Mouse (Mus musculus): ENCODE data around the gene Mgat5b.

Gene Mgat5b

DNA sequence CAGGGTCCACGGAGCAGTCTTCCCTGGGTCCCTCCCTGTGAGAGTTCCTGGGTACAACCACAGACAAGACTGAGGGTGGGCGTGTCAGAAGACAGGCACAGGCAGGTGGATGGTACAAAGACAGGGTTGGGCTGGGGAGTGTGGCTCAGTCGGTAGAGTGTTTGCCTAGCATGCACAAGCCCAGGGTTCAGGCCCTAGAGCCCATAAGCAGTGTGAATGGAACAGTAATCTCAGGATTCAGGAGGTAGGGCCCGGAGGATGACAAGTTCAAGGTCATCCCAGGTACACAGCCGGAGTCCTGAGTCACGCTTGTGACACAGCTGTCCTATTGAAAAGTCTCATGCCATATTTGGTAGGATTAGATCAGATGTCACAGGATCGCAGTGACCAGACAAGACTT, 55.7 kb downstream of the Mgat5b start:
- DNase-seq (ENCODE audit: low read depth, low spot score) = no peak

DNA sequence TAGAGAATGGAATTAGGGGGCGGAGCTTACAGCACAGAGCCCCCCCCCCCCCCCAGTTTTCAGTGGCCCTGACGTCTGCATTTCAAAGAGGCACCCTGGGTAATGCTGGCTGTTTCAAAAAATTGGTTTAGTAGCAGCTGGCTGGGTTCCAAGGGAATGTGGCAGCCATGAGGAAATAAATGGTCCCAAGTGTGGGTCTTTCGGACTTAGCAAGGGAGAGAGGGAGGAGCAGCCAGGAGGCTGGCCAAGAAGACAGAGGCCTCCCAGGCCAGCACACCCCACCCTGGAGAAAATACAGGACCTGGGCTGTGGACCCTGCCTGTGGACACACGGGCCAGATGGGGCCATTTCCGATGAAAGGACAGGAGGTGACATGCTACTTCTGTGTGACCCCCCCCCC, 61.6 kb downstream of the Mgat5b start:
- DNase-seq (ENCODE audit: low read depth, low spot score) = no peak

DNA sequence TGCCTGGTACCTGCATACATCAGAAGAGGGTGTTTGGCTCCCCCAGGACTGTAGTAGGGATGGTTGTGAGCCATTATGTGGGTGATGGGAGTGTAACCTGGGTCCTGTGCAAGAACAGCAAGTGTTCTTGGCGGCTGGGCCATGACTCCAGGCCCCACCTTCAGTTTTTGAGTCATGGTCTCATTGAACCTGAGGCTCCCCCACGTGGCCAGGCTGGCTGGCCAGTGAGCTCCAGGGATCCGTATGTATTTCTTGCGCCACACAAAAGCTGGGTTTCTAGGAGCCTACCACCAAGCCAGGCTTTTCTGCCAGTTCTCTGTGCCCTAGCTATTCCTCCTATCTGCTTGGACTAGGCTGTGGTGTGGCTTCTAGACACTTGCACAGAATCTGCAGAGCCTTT, 63.9 kb downstream of the Mgat5b start:
- DNase-seq (ENCODE audit: low read depth, low spot score) = no peak

DNA sequence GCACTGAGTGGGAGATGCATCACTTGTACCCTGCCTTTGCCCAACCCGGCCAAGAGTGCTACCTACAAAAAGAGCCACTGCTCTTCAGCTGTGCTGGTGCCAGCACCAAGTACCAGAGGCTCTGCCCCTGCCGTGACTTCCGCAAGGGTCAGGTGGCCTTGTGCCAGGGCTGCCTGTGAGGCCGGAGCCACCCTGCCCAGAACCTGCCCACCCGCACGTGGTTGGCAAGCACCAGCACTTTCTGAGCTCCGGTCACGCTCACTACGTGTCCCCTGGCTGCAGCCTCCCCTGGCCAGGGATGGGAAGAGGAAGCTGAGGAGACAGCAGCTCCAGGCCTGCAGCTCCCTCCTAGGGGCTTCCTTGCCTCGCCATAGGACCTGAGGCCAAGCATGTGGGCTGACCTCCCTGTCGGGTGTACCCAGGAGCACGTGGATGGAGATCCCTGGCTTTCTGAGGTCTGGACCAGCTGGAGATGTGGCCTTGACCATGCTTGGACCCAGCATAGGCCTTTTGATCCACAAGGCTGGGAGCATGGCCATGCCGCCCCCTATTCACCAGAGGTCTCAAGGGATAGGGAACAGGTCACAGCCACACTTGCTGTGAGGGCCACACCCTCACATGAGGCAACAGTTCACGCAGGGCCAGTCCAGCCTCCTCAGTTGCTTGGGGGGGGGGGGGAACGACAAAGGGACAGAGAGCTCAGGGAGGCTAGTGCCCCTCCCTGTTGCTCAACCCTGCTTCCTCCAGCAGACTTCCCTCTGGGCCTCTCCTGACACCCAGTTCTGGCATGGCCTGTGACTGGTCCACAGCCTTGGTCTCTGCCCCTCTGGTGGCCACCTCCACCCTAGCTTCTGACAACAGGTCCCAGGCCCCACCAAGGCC, 67.1 kb downstream of the Mgat5b start:
- no peak for DNase-seq (ENCODE audit: low read depth, low spot score)

DNA sequence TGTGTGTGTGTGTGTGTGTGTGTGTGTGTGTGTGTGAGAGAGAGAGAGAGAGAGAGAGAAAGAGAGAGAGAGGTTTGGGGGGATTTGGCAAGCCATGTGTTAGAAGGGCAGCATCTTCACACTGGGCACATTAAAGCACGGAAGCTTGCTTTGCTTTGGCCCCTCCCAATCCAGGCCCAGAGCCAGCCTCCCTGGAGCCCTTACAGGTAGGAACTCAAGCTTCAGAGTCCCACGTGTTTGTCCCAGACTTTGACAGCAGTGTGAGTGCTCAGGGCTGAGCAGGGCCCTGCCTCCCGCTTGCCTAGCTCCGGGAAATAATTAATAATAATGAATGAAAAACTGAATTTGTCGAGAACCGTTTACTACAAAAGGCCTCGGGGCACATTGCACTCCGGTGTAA, 69.5 kb downstream of the Mgat5b start:
- no peak for DNase-seq (ENCODE audit: low read depth, low spot score)

DNA sequence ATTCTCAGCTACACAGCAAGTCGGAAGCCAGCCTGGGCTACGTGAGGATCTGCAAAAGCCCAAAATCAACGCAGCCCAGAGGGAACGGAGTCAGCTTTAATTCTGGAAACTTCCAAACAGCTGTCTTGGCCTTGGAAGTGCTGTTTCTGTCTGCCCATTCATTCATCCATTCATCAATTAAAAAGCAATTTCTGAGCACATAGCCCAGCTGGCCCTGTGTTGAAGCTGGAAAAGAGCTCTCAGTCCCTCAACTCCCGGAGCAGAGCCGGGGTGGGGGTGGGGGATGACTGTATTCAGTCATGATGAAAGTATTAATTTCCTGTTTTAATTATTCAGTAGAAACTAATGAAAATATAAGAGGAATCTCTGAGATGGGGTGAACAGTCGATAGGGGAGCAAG, 71.6 kb downstream of the Mgat5b start:
- no peak for DNase-seq (ENCODE audit: low read depth, low spot score)

DNA sequence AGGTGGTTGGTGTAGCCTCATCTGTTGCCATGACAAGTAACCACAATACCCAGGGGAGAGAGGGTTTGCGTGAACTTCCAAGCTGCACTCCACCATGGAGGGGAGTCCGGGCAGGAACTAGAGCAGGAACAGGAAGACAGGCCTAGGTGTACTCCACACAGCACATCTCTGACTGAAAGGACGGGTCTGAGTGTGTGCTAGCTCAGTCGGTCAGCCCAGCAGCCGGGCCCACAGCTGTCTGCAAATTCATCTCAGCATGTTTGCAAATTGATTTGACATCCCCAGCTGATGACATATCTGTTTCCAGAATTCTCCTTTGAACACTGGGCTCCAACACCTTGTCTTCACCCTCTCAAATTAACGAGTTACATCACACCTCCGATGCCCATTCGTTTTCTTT, 72.7 kb downstream of the Mgat5b start:
- no peak for DNase-seq (ENCODE audit: low read depth, low spot score)

DNA sequence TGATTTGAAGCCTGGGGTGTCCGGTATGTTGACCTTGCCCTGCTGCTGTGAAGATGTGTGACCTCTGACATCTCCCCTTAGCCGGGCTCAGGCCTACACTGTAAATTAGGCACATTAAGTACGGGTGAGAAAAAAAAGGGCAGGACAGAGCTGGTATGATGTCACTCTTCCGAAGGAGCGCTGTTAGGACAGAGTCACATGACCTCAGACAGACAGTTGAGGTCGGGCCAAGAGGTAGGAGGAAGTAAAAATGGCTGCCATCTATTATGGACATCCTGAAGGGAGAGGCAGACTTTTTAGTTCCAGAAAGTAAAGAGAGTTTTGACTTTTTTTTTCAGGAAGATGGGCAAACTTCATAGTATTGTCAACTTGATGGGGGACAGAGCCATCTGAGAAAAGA, 73.3 kb downstream of the Mgat5b start:
- DNase-seq (ENCODE audit: low read depth, low spot score) = no peak

DNA sequence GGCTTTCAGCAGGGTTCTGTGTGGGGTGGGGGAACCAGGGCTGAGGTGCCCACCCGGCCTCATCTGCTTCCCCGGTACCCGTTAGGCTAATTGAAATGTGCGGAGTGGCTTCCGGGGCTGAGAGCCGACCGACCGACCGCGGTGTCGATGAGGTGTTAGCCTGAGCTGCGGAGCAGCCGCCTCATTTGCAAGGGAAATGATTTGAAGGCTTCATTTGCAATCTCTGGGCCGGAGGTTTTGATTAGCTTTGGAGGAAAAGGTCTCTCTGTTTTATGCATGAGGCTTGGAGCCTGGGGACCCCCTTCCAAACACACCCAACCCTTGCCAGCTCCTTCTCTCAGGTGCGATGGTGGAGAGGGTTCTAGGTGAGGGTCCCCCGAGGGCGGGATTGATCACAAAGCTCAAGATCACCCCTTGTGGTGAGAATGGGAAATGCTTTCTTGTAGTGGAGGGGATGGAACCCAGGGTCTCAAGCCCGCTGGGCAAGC, 75.5 kb downstream of the Mgat5b start:
- DNase-seq (ENCODE audit: low read depth, low spot score) = no peak

DNA sequence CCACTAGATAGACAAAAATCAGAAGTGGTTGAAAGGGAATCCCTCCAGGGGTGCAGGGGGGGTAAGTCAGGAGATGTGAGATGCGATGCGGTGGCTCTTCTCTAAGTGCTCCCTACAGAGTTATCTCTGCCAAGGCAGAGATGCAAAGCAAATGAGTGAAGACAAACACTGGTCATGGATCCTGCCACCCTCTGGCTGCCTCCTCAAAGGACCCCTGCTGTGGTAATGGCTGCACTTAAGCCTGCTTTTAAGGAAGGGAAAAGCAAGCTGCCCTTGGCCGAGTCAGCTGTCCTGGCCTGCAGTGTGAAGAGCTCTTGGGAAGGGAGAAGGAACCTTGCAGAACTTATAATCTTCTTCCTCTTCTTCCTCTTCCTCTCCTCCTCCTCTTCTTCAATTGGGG, 78.3 kb downstream of the Mgat5b start:
- no peak for DNase-seq (ENCODE audit: low read depth, low spot score)

DNA sequence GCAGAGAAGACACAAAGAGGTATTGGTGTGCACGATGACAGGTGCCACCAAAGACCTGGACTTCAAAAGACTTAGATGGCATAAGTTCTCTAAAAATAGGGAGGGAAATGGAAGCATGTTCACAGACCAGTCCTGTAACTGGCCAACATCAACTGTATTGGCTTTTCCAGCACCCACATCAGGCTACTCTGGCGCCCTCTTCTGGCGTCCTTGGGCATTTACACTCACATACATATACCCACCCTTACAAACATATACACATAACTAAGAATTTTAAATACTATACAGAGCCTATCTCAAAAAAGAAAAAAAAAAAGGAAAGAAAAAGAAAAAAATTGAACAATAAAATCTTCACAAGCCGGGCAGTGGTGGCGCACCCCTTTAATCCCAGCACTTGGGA, 80.3 kb downstream of the Mgat5b start:
- no peak for DNase-seq (ENCODE audit: low read depth, low spot score)

DNA sequence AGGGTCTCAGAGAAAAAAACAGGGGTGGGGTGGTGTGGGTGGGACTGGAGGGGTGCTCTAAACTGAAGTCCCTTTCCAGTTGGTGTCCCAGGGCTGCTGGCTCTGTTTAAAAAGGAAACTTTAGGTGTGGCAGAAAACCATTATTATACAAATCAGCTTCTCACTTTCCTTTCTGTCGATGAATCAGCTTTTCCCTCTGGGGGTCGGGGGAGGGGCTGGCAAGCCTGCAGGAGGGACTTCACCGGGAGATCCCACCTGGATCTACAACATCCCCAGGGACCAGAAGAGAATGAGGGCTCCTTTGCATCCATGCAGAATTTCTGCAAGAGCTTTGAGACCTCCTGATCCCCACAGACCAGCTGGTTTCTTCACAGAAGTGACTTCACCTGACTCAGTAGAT, 81.6 kb downstream of the Mgat5b start:
- no peak for DNase-seq (ENCODE audit: low read depth, low spot score)

DNA sequence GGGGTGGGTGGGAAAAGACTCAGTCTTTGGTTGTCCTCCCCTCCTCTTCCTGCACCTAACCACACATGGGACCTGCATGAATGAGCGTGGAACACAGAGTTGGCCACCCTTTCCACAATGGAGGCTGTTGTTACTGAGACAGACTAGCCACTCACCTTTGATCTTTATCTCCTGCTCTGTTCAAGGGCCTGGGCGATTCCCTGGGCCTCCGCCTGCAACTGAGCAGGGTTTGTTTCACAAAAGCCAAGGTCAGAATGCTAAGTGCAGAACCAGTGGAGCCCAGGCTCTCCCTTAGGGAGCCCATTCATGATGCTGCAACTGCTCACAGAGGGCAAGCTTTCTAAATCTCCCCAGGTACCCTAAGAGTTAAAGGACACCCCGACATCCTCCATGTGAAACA, 83.1 kb downstream of the Mgat5b start:
- DNase-seq (ENCODE audit: low read depth, low spot score) = no peak

DNA sequence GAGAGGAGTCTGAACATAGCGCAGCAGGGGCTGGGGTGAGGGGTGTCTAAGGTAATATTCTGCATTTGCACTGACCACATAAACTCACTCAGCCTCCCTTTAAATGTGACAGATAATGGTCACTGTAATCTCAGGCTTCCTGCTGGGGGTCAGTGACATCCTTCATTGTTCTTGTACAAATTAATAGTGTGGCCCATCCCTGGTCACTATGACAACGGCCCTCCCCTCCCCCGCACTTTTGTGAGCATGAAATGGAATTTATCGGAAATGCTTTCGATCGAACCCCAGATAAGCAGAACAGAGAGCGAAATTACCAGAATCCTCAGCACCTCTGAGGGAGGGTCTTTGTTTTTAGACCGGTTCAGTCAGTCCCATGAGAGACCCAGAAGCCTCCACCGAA, 84.8 kb downstream of the Mgat5b start:
- no peak for DNase-seq (ENCODE audit: low read depth, low spot score)

DNA sequence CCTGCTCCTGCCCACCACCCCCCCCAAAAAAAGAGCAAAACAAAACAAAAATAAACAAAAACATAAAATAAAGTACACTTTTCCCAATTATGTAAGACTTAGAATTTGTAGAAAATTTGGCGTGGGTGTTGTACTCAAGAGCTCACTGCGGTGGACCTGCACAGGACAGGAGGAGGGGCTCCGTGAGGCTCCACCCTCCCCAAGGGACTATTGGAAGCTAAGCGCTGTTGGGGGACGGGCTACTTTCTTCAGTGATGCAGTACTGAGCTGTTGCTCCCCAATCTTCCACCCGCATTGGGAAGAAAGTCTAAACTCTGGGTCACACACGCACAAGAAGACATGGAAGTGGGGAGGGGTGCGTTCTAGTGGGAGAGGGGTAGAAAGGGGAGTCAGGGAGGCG, 85.6 kb downstream of the Mgat5b start:
- no peak for DNase-seq (ENCODE audit: low read depth, low spot score)

DNA sequence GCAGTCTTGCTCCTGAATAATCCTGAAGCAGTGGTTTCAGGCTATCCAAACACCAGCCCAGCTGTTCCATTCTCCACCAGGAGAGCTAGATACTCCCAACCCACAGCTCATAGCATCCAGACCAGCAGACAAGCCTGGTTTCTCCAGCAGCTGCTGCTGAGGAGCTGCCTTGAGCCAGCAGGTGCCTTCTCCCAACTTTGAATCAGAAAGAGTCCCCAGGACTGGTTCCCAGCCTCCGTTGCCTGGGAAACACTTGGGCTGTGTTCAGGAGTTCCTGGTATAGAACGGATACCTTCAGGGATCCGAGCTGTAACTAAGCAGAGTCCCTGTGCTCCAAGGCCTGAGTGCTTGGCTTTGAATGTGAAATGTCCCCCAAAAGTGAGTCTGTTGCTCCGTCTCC, 98.8 kb downstream of the Mgat5b start:
- no peak for DNase-seq (ENCODE audit: low read depth, low spot score)

DNA sequence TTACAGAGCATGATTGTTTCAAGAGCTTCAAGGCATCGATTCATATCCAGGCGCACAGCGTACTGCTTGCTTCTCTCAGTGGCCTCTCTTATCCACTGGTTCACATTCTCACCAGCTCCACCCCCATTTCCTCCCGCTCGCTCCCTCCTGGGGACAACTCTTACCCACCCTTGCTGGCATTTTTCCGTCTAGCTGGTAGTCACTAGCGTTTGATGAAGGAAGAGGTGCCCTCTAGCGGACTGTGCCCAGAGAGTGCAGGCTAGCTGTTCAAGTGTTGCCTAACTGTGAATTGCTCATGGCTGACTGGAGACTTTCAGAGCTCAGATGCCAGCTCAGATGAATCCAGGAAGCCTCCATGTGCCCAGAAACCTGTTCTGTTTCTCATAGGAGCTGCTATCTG, 99.7 kb downstream of the Mgat5b start:
- peak; percentile 80 for DNase-seq (ENCODE audit: low read depth, low spot score)

DNA sequence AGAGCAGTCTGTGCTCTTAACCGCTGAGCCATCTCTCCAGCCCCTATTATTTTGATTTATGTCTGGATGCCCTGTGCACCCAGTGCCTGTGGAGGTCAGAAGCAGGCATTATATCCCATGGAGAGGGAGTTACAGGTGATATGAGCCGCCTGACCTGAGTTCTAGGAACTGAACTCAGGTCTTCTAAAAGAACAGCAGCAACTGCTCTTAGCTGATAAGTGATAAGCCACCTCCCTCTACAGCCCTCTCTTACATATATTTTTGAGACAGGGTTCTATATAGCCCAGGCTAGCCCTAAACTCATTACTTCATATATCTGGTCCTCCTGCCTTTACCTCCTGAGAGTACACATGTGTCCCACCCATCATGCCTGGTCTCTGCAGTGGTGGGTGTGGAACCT, 102.4 kb downstream of the Mgat5b start:
- no peak for DNase-seq (ENCODE audit: low read depth, low spot score)

DNA sequence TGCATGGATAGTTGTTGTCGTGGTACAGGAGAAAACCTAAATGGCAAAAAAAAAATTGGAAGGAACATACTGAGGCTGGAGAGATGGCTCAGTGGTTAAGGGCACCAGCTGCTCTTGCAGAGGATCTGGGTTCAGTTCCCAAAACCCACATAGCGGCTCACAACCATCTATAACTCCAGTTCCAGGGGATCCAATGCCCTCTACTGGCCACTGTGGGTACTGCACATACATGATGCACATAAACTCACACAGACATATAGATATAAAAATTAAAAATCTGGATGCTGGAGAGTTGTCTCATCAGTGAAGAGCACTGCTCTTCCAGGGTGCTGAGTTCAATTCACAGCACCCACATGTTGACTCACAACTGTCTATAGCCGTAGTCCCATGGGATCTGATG, 104.9 kb downstream of the Mgat5b start:
- no peak for DNase-seq (ENCODE audit: low read depth, low spot score)

DNA sequence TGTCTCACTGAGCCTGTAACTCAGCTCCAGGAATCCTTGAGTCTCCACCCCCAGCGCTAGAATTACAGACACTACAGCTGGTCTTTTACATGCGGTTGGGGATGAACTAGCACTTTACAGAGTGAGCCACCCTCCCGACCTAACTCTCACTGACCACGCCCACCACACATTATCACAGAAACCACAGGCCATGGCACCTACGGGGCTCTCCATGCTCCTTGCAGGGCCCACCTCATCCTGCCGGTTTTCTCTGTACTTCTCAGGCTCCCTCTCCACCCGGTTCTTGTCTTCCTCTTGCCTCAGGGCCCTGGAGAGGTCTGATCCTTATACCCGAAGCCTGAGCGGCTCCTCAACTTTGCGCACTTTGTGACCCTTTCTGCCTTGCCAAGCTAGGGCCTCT, 109.0 kb downstream of the Mgat5b start:
- no peak for DNase-seq (ENCODE audit: low read depth, low spot score)

DNA sequence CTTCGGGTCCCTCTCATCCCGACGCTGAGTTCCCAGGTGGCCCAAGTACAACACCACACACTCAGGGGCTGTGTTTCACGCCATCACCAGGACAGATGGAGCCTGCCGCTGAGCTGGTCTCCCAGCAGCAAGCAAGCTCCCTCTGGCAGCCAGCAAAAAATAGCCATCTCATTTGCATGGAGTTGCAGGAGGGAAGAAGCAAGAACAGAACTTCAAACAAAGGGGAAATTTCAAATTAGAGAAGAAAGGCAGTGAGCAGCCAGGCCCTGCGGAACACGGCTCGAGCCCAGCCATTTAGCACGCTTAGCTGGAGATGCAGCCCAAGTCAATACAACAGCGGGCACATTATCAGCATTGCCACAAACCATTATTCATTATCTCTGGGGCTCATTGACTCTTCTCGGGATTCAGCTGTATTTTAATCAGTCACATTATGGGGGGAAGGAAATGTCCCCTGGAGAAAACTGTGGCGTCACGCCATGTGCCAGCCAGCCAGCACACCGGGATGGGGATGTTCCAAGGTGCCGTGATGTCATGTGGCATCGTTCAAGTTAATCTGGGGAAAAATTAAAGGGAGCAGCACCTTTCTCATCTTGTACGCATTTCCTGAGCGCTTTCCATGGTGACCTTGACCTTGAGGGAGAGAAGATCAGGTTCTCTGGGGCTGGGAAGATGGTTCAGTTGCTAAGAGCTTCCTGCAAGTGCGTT, 110.4 kb downstream of the Mgat5b start:
- DNase-seq (ENCODE audit: low read depth, low spot score) = no peak

DNA sequence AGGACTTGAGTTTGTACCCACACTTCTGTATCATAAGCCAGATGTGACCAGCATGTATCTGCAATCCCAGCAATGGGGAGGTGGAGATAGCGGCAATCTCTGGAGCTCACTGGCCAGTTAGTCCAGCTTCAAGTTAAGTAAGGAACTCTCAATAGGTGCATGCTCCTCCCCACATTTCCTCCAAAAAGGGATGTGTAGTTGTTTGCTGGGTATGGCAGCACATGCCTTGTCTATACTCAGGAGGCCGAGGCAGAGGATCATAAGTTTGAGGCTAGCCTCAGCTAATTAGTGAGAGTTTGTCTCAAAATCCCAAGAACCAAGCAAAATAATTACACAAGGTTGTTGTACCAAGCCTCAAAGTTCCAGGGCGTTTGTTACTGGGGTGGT, 110.9 kb downstream of the Mgat5b start:
- DNase-seq (ENCODE audit: low read depth, low spot score) = no peak

DNA sequence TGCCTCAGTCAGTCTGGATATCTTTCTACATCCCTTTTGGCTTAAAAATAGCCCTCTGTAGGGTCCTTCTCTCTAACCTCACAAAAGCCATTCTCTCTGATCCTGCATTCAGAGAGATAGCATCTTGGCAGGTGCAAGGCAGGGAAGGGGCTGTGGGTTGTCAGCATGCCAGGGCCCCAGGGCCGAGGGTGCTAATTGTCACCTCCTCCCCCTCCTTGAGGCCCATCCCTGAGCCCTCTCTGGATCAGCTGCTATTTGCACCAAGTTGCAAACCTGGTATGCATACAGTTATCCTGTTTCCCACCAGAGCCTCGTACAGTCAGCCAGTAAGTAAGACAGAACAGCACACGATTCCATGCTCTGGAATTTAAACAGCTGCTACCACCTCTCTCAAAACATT, 111.4 kb downstream of the Mgat5b start:
- DNase-seq (ENCODE audit: low read depth, low spot score) = no peak
